Mouse (Mus musculus) midbrain, embryonic 11.5 days (tissue): ENCODE results near the gene Cep104. TPM values are rescaled to one million over a fixed set of nuclear protein-coding genes. Genes with fewer than 3 reads are reported as not detected.

Source experiments
- ATAC-seq: fragments of 200-750 bp; cut with Nextera tagmentation; 2 replicates; pipeline ENCODE4 v1.8.0; 2017; ENCODE audit warnings: moderate TSS enrichment, moderate library complexity; ENCODE audit not compliant: low FRiP score
- DNase-seq: peaks from one replicate; pipeline ENCODE4 v3.0.0; 2015; ENCODE audit warnings: low spot score; ENCODE audit errors: missing footprints
- H3K27ac ChIP-seq: fragments of 300-500 bp; sonication (generic); 2 replicates; pipeline ENCODE4 v1.5.1; 2014; ENCODE audit warnings: low read depth, low read length
- H3K27me3 ChIP-seq: fragments of 300-500 bp; sonication (generic); 2 replicates; pipeline ENCODE4 v1.6.1; 2014; ENCODE audit warnings: mild to moderate bottlenecking, low read length, moderate library complexity, mixed read lengths; ENCODE audit not compliant: control insufficient read depth, insufficient read depth
- H3K36me3 ChIP-seq: fragments of 300-500 bp; sonication (generic); 2 replicates; pipeline ENCODE4 v1.6.1; 2014; ENCODE audit warnings: mild to moderate bottlenecking, low read length, moderate library complexity, mixed read lengths; ENCODE audit not compliant: control insufficient read depth, insufficient read depth
- H3K4me1 ChIP-seq: fragments of 300-500 bp; sonication (generic); 2 replicates; pipeline ENCODE4 v1.6.1; 2014; ENCODE audit warnings: low read length; ENCODE audit not compliant: control insufficient read depth, insufficient read depth
- H3K4me2 ChIP-seq: fragments of 300-500 bp; sonication (generic); 2 replicates; pipeline ENCODE4 v1.6.1; 2014; ENCODE audit warnings: mild to moderate bottlenecking, moderate library complexity
- H3K4me3 ChIP-seq: fragments of 300-500 bp; sonication (generic); 2 replicates; pipeline ENCODE4 v1.5.1; 2014; ENCODE audit warnings: low read depth, low read length
- H3K9ac ChIP-seq: fragments of 300-500 bp; sonication (generic); 2 replicates; pipeline ENCODE4 v1.6.1; 2014; ENCODE audit warnings: low read length
- H3K9me3 ChIP-seq: fragments of 300-500 bp; sonication (generic); 2 replicates; pipeline ENCODE4 v1.6.1; 2016; ENCODE audit warnings: low read length; ENCODE audit not compliant: control insufficient read depth
- WGBS: fragments of 180-500 bp; shearing (Covaris S2); extraction: QIAGEN DNeasy Blood & Tissue Kit; methylation state at CpG from one replicate; pipeline ENCODE4 v1.1.7; 2014; 5-methylcytosine and 5-hydroxymethylcytosine counted together
- polyA plus RNA-seq: library from polyadenylated mRNA; unstranded; fragments of >200 nt; fragmentation: Nextera tagmentation; extraction: Ambion mirVana; gene quantifications from 2 replicates; pipeline ENCODE4 v1.2.1, GENCODE M21; 2014

Gene Cep104
- polyA plus RNA-seq, 1 experiment from 2014 or later, result 19.0 TPM

DNA sequence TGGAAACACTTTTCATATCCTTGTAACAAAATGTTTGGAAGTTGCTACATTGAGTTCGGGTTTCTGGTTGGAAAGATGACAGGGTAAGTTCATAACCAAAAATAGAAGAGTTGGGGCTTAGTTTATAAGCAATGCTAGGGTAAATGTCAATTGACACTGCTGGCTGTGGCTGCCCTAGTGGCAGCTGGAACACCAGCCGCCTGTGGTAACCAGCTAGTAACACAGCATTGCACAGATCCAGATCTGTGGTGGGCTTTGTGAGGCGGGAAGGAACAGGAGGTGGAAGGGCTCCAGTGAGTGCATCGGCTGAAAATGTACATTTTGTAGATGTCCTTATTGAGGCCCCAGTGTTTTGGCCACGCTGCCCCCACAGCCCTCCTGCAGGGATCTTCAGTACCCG, 774 bp downstream of the Cep104 start:
- peak; percentile 82 for DNase-seq
- H3K27ac ChIP-seq, result no peak overlapping the region
- H3K4me3 ChIP-seq, result peak overlapping the region; percentile 84
- H3K36me3 ChIP-seq, result no peaks in the 10 kb centered on the region; the same call in 1 of the 2 replicates
- peak overlapping the region; percentile 97 for H3K4me2 ChIP-seq
- 41% methylated on average over 6 of the region's 6 CpGs for WGBS
- H3K9me3 ChIP-seq, result no peaks in the 10 kb centered on the region
- peak overlapping the region; percentile 89 for H3K9ac ChIP-seq
- no peak for ATAC-seq
- no peaks in the 10 kb centered on the region for H3K27me3 ChIP-seq
- peaks cover 11% of the 10 kb centered on the region for H3K4me1 ChIP-seq

DNA sequence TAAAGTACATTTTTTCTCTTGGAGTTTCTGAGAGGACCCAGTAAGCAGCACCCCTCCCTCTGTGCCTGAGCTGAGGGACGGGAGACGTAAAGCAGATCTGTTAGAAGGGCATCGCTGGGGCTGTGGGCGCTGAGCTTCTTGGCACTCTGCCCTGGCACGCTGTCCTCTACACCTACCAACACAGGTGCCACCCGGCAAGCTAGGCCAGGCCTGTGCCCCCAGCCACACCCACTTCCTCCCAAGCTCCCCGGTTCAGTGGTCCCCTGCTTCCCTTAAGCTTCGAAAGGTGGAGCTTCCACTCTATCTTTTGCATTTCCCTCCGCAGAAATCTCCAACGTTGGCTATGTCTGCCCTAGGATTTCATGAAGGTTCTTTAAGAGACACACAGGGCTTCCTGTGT, 4.2 kb downstream of the Cep104 start:
- Histone ChIP-seq H3K4me3 (no peak overlapping the region), H3K4me2 (no peak overlapping the region), H3K27me3 (no peaks in the 10 kb centered on the region), H3K36me3 (peaks cover 9% of the 10 kb centered on the region), H3K9ac (no peak overlapping the region), H3K27ac (no peak overlapping the region), H3K4me1 (peaks cover 7% of the 10 kb centered on the region), H3K9me3 (no peaks in the 10 kb centered on the region)
- WGBS, result 93% methylated on average over 10 of the region's 10 CpGs
- DNase-seq, result no peak
- ATAC-seq, result no peak

DNA sequence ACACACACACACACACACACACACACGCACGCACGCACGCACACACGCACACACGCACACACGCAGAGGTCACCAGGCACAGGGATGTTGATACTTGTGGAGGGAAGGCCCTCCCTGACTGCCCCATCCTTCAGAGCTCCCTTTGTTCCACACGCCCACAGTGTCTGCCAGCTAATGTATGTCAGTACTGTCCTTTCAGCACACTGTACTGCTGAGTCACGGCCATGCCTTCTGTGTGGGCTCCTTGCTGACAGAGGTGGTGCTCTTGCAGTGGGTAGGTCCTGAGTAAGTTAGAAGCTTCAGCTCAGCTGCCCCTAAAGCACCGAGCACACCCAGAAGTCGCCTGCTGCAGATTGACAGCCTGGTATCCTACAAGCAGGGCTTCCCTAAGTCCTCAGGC, 5.5 kb downstream of the Cep104 start:
- DNase-seq, result no peak
- H3K9me3 ChIP-seq, result no peaks in the 10 kb centered on the region
- H3K4me2 ChIP-seq, result no peak overlapping the region
- H3K9ac ChIP-seq, result no peak overlapping the region
- 89% methylated on average over 11 of the region's 11 CpGs for WGBS
- peaks cover 19% of the 10 kb centered on the region for H3K36me3 ChIP-seq
- ATAC-seq, result no peak
- no peak overlapping the region for H3K4me3 ChIP-seq
- no peak overlapping the region for H3K27ac ChIP-seq
- H3K27me3 ChIP-seq, result no peaks in the 10 kb centered on the region
- H3K4me1 ChIP-seq, result peaks cover 5% of the 10 kb centered on the region

DNA sequence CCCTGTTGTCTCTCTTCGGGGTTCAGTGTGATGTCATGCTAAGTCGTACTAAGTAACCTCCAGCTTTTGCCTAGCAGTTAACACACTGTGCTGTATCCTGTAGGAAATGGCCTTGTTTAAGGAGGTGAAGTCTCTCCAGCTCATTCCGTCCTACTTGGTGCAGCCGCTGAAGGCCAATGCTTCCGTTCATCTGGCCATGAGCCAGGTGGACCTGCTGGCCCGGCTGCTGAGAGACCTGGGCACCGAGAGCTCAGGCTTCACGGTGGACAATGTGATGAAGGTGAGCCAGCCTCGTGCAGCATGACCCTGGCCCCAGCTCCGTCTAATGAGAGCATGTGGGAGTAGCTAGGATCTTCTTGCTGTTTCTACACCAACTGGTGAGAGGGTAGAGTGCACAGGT, 17.7 kb downstream of the Cep104 start:
- Histone ChIP-seq H3K4me1 (no peaks in the 10 kb centered on the region), H3K27me3 (no peaks in the 10 kb centered on the region), H3K9me3 (no peaks in the 10 kb centered on the region), H3K4me2 (no peak overlapping the region), H3K27ac (no peak overlapping the region), H3K4me3 (no peak overlapping the region), H3K36me3 (peaks cover 29% of the 10 kb centered on the region), H3K9ac (no peak overlapping the region)
- WGBS, result 91% methylated on average over 10 of the region's 10 CpGs
- DNase-seq (no peak), ATAC-seq (no peak)

DNA sequence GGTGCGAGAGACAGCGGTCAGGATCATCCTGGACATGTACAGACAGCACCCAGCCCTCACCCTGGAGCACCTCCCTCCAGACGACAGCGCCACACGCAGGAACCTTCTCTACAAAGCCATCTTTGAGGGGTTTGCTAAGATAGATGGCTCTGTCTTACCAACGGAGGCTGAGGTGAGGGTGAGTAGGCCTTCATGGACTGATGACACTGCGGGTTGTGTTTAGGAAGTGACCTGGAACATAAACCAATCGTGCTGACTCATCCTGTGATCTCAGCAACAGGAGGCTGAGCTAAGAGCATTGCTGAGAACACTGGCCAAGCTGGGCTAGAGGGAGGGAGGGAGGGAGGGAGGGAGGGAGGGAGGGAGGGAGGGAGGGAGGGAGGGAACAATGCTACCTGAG, 18.5 kb downstream of the Cep104 start:
- Histone ChIP-seq H3K27me3 (no peaks in the 10 kb centered on the region), H3K9me3 (no peaks in the 10 kb centered on the region), H3K9ac (no peak overlapping the region), H3K4me1 (no peaks in the 10 kb centered on the region), H3K4me3 (no peak overlapping the region), H3K27ac (no peak overlapping the region), H3K36me3 (peaks cover 25% of the 10 kb centered on the region), H3K4me2 (no peak overlapping the region)
- DNase-seq (no peak), ATAC-seq (no peak)
- WGBS, result 90% methylated on average over 8 of the region's 8 CpGs

DNA sequence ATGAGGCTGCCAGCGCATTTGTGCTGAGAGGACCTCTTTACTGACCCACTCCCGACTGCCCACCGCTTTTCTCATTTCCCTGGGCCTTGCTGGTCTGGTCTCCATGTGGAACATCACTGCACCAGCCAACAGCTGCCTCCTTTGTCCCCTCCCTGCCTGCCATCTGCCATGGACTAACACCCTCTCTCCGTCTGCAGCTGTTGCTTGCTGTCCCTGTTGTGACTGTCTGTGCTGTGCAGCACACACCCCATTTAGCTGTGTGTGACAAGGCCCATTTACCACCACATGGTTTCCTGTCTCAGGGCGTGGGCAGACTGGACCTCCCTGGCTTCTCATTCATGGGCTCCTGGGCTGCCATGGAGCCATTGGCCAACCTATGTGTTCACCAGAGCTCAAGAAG, 30.5 kb downstream of the Cep104 start:
- no peak overlapping the region for H3K4me3 ChIP-seq
- DNase-seq, result no peak
- H3K27ac ChIP-seq, result no peak overlapping the region
- no peak overlapping the region for H3K4me2 ChIP-seq
- no peak for ATAC-seq
- no peak overlapping the region for H3K9ac ChIP-seq
- H3K36me3 ChIP-seq, result peaks cover 10% of the 10 kb centered on the region
- 90% methylated on average over 5 of the region's 5 CpGs for WGBS
- H3K27me3 ChIP-seq, result no peaks in the 10 kb centered on the region
- no peaks in the 10 kb centered on the region for H3K9me3 ChIP-seq
- H3K4me1 ChIP-seq, result no peaks in the 10 kb centered on the region

DNA sequence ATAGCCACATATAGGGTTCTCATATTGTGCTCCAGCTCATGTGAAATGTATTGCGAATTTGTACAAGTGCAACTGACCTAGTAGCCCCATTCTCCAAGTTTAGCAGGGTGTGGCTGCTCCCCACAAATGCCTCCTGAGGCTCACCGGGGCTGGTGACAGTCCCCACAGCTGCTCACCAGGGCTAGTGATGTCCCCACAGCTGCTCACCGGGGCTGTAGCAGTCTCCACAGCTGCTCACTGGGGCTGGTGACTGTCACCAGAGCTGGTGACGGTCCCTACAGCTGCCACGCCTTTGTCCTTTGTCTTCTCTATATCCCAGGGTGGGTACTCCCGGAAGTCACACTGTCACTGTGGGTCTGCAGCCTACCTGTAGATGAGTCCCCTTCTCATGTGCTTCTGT, 31.3 kb downstream of the Cep104 start:
- no peaks in the 10 kb centered on the region for H3K4me1 ChIP-seq
- H3K27ac ChIP-seq, result no peak overlapping the region
- H3K36me3 ChIP-seq, result peaks cover 10% of the 10 kb centered on the region
- H3K4me2 ChIP-seq, result no peak overlapping the region
- H3K9me3 ChIP-seq, result no peaks in the 10 kb centered on the region
- no peak for DNase-seq
- no peak overlapping the region for H3K4me3 ChIP-seq
- ATAC-seq, result no peak
- no peaks in the 10 kb centered on the region for H3K27me3 ChIP-seq
- H3K9ac ChIP-seq, result no peak overlapping the region
- 90% methylated on average over 6 of the region's 6 CpGs for WGBS

DNA sequence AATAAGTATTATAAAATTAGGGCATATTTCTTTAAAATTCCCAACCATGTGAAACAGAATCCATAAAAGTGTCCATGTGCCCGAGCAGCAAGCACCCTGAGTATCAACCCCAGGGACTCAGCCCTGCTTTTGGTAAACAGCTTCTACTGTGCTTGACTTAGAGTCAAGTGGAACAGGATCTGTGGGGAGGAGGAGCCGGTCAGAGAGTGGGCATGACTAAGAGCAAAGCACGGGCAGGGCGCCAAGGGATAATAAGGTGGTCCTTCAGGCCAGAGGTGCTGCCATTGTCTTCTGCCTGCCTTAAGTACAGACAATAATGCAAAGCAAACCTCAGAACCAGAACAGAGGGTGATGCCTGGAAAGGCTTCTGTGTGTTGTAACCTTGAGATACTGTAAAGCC, 32.8 kb downstream of the Cep104 start:
- Histone ChIP-seq H3K9ac (no peak overlapping the region), H3K4me2 (no peak overlapping the region), H3K4me3 (no peak overlapping the region), H3K27ac (no peak overlapping the region), H3K36me3 (peaks cover 8% of the 10 kb centered on the region), H3K4me1 (peaks cover 3% of the 10 kb centered on the region), H3K9me3 (no peaks in the 10 kb centered on the region), H3K27me3 (no peaks in the 10 kb centered on the region)
- DNase-seq (no peak), ATAC-seq (no peak)
- WGBS, result 79% methylated on average over 4 of the region's 4 CpGs

DNA sequence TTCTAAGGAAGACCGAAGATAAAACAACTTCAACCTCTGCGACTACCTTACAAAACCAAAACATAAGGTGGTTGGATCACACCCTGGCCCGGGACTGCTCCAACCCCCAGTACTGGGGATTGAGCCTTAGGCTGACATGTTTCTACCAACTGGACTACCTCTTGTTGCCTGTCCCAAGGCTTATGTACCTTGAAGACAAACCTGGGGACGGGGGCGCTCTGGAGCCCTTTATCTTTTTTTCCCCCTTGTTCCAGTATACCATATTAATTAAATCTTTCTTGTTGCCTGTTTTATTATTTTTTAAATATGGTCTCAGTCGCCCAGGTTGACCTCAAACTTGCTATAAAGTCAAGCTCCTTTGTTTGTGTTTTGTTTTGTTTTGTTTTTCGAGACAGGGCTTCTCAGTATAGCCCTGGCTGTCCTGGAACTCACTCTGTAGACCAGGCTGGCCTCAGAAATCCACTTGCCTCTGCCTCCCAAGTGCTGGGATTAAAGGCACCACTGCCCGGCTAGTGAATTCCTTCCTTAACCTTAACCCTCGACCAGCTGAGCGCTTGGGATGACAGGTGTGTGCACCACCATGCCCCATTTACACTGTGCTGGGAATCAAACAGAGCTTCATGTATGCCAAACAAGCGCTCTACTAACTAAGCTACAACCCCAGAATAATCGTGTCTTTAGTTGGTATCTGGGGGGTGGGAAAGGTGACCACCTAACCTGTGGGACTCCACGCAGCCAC, 36.1 kb downstream of the Cep104 start:
- Histone ChIP-seq H3K36me3 (peaks cover 12% of the 10 kb centered on the region), H3K27ac (no peak overlapping the region), H3K9ac (peak overlapping the region; percentile 93), H3K4me3 (peak overlapping the region; percentile 100), H3K4me1 (peaks cover 12% of the 10 kb centered on the region), H3K9me3 (no peaks in the 10 kb centered on the region), H3K27me3 (no peaks in the 10 kb centered on the region), H3K4me2 (peak overlapping the region; percentile 99)
- 31% methylated on average over 13 of the region's 13 CpGs for WGBS
- DNase-seq (no peak), ATAC-seq (peak; percentile 65)
